Mouse (Mus musculus): ENCODE measurements around the gene Lrrfip2. TPM values are rescaled to one million over a fixed set of nuclear protein-coding genes. Genes with fewer than 3 reads are reported as not detected.

Lrrfip2 gene
- 48.8 and 52.8 TPM in 2 replicates for polyA plus RNA-seq (2016; fragmentation: Nextera tagmentation; extraction: Ambion mirVana)

DNA sequence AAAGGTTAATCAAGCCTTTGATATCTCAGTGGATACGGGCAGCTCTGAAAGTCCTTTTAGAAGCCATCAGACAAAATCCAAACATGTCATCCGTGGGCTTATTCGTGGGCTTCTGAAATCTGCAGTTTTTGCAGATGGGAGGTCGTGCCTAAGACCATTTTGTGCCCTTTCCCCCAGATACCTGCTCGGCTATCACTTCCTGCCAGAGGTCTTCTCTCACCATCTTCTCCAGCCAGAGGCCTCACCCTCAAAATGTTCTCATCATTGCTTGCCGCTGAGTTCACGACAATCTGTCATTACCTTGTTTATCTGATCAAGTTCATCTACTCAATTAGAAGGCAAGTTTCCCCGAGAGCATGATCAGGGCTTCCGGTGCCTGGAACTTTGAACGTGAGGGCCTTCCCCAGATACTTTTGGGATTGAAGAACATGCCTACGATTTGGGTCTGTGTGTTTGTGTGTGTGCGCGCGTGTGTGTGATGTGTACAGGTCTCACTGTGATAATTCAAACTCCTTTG is at the start of gene Lrrfip2:
TSS of gene Lrrfip2 (plus strand) at position 467 of the 517 bp plus-strand sequence.
- Histone ChIP-seq H3K4me3 (replicated peaks) (peak within 1 kb of the TSS; percentile 97), H3K4me1 (peaks cover 28% of the 10 kb centered on the region), H3K36me3 (replicated peaks) (no peaks in the 10 kb centered on the region), H3K4me2 (peak within 1 kb of the TSS; percentile 75), H3K9ac (peak within 1 kb of the TSS; percentile 91), H3K27ac (peak within 1 kb of the TSS; percentile 85), H3K27me3 (no peaks in the 10 kb centered on the region), H3K9me3 (no peaks in the 10 kb centered on the region)
- peak; percentile 25; the same call in 1 of the 2 replicates for ATAC-seq (ENCODE audit: low FRiP score)
- WGBS, result 52% methylated on average over 14 of the region's 14 CpGs

DNA sequence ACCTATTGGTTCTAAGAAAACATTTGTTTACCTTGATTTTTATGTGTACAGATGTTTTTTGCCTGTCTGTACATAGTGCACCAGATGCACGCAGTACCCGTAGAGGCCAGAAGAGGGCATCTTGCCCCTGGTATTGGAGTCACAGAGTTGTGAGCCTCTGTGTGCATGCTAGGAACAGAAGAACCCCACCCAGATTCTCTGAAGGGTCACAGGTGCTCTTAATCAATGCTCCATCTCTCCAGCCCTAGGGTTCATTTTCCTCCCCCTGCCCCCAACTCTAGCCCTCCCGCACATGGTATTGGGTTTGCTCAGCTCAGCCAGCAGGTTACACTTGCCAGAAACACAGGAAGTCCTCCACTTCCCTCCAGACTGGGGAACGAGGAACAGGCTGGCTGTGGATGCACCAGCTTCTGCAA is 46.8 kb upstream of the Lrrfip2 start:
- 55% methylated on average over 4 of the region's 4 CpGs for WGBS
- no peak overlapping the region for H3K4me2 ChIP-seq
- H3K4me1 ChIP-seq, result 0 out of 2 replicates have a peak, but pooled peaks cover 4% of the 10 kb centered on the region
- no peak overlapping the region for H3K27ac ChIP-seq
- no peaks in the 10 kb centered on the region for H3K27me3 ChIP-seq
- no peaks in the 10 kb centered on the region for H3K36me3 ChIP-seq (replicated peaks)
- peaks cover 12% of the 10 kb centered on the region for H3K9me3 ChIP-seq
- no peak for ATAC-seq (ENCODE audit: low FRiP score)
- H3K9ac ChIP-seq, result no peak overlapping the region
- no peak overlapping the region for H3K4me3 ChIP-seq (replicated peaks)

DNA sequence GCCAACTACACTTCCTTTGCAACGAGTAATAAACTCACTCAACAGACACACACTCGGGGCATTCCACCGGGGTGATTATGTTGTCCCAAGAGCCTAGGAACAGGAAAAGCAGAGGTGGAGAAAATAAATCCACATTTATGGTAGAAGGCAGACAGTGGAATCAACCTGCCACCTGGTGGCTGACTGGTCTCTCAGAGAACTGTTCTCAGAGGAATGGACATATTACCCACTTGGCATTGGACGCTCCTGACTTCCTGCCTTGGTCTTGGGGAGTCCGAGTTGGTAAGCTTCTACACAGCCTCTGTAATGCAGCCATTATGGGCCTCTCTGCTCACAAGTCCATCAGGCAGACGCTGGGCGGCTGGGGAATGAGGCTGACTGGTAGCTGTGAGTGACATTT is 45.2 kb upstream of the Lrrfip2 start:
- Histone ChIP-seq H3K27ac (no peak overlapping the region), H3K4me2 (no peak overlapping the region), H3K9ac (no peak overlapping the region), H3K27me3 (no peaks in the 10 kb centered on the region), H3K36me3 (replicated peaks) (no peaks in the 10 kb centered on the region), H3K4me3 (replicated peaks) (no peak overlapping the region), H3K9me3 (peaks cover 12% of the 10 kb centered on the region), H3K4me1 (0 out of 2 replicates have a peak, but pooled peaks cover 4% of the 10 kb centered on the region)
- ATAC-seq (ENCODE audit: low FRiP score), result no peak
- WGBS, result 74% methylated on average over 7 of the region's 7 CpGs

DNA sequence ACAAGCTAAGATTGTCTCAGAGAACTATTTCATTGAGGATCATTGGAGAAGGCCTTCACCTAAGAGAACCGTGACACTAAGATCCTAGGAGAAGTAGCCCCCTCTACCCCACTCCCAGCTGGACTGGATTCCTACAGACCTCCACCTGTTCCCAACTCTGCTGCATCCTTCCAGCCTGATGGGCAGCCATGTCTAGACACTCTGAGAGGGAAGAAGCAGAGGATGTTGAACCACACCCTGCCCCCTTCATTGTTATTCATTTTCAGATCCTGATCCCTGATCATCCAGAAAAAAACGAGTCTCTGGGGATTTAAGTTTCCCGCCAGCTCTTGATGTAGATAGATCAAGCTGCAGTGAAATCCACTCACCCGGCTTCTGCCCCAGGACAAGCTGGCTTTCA is 44.4 kb upstream of the Lrrfip2 start:
- Histone ChIP-seq H3K9ac (no peak overlapping the region), H3K4me2 (no peak overlapping the region), H3K9me3 (peaks cover 12% of the 10 kb centered on the region), H3K27me3 (no peaks in the 10 kb centered on the region), H3K27ac (no peak overlapping the region), H3K4me3 (replicated peaks) (no peak overlapping the region), H3K4me1 (0 out of 2 replicates have a peak, but pooled peaks cover 4% of the 10 kb centered on the region), H3K36me3 (replicated peaks) (no peaks in the 10 kb centered on the region)
- 76% methylated on average over 4 of the region's 4 CpGs for WGBS
- no peak for ATAC-seq (ENCODE audit: low FRiP score)

DNA sequence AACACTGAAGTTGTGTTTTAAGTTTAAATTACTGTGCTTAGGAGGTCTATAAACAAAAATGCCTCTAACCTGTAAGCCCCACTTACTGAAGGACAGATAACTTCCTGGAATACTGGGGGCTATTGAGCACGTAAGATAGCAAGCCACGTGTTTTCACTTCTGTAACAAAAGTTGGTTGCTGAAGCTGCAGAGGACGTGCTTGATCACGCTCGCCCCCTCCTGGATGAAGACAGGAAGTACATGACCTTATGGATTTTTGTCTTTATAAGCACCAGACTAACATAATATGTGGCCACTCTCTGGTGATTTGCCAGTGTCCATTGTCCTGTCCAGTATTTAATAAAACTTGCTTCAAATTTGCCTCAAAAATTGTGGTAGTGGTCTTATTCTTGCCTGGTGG is 39.6 kb upstream of the Lrrfip2 start:
- no peak overlapping the region for H3K9ac ChIP-seq
- H3K4me1 ChIP-seq, result no peaks in the 10 kb centered on the region
- H3K36me3 ChIP-seq (replicated peaks), result no peaks in the 10 kb centered on the region
- no peak for ATAC-seq (ENCODE audit: low FRiP score)
- no peak overlapping the region for H3K27ac ChIP-seq
- WGBS, result 60% methylated on average over 5 of the region's 5 CpGs
- H3K27me3 ChIP-seq, result no peaks in the 10 kb centered on the region
- no peak overlapping the region for H3K4me3 ChIP-seq (replicated peaks)
- peaks cover 12% of the 10 kb centered on the region for H3K9me3 ChIP-seq
- H3K4me2 ChIP-seq, result no peak overlapping the region

DNA sequence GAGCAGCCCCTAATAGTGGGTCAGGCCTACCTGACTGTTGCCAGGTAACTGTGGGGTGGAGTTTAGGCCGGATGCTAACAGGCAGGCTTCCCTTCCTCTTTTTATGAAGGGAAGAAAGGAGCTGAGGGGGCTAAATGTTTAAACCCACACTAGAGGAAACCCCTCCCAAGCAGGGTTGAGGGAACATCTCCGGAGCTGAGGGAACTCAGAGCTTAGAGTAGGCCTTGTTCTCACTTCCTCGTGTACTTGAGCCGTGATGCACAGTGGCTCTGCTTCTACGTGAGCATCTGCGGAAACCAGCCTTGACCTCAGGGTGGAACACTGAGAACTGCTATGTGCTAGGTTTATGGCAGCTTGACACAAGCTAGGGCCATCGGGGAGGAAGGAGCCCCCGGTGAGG is 36.6 kb upstream of the Lrrfip2 start:
- H3K4me2 ChIP-seq, result no peak overlapping the region
- WGBS, result 94% methylated on average over 8 of the region's 8 CpGs
- H3K9me3 ChIP-seq, result no peaks in the 10 kb centered on the region
- H3K4me3 ChIP-seq (replicated peaks), result no peak overlapping the region
- ATAC-seq (ENCODE audit: low FRiP score), result no peak
- no peaks in the 10 kb centered on the region for H3K4me1 ChIP-seq
- no peaks in the 10 kb centered on the region for H3K36me3 ChIP-seq (replicated peaks)
- no peaks in the 10 kb centered on the region for H3K27me3 ChIP-seq
- no peak overlapping the region for H3K9ac ChIP-seq
- H3K27ac ChIP-seq, result no peak overlapping the region

DNA sequence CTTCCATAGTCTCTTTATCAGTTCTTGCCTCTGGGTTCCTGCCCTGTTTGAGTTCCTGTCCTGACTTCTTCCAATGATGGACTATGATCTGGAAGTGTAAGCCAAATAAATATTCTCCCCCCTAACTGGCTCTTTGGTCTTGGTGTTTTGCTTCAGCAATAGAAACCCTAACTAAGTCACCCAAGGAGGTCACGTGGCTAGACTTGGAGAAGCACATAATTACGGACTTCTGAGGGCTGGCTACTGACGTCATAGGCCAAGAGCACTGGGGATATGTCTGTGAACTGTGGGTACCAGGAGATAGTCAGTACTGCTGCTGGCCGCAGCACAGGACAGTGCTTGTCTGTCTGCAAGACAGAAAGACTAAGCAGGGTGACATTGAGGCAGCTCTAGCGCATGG is 35.6 kb upstream of the Lrrfip2 start:
- Histone ChIP-seq H3K4me2 (no peak overlapping the region), H3K4me1 (no peaks in the 10 kb centered on the region), H3K4me3 (replicated peaks) (no peak overlapping the region), H3K27me3 (no peaks in the 10 kb centered on the region), H3K36me3 (replicated peaks) (no peaks in the 10 kb centered on the region), H3K9ac (no peak overlapping the region), H3K9me3 (no peaks in the 10 kb centered on the region), H3K27ac (no peak overlapping the region)
- no peak for ATAC-seq (ENCODE audit: low FRiP score)
- 91% methylated on average over 5 of the region's 5 CpGs for WGBS

DNA sequence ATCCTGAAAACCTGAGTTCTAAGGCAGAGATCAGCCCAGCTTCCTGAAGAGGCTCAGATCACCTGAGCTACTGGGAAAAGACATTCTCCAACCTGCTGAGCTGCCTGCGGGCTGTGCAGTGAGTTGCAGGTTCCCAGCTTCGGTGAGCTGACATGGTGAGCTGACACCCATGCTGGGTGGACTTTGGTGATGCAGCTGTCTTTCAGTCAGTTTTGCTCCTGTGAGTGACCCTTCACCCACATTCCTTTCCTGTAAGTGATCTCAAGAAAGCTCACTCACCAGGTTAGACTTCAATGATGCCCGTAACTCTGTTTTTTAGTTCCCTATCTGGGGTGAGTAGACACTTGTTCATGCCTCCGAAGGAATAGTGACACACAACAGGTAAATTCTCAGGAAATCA is 32.1 kb upstream of the Lrrfip2 start:
- no peak overlapping the region for H3K9ac ChIP-seq
- no peaks in the 10 kb centered on the region; the same call in 1 of the 2 replicates for H3K27me3 ChIP-seq
- WGBS, result 62% methylated on average over 4 of the region's 4 CpGs
- peaks cover 19% of the 10 kb centered on the region for H3K4me1 ChIP-seq
- H3K4me3 ChIP-seq (replicated peaks), result no peak overlapping the region
- ATAC-seq (ENCODE audit: low FRiP score), result no peak
- H3K36me3 ChIP-seq (replicated peaks), result no peaks in the 10 kb centered on the region
- H3K27ac ChIP-seq, result no peak overlapping the region
- H3K4me2 ChIP-seq, result no peak overlapping the region
- H3K9me3 ChIP-seq, result no peaks in the 10 kb centered on the region

DNA sequence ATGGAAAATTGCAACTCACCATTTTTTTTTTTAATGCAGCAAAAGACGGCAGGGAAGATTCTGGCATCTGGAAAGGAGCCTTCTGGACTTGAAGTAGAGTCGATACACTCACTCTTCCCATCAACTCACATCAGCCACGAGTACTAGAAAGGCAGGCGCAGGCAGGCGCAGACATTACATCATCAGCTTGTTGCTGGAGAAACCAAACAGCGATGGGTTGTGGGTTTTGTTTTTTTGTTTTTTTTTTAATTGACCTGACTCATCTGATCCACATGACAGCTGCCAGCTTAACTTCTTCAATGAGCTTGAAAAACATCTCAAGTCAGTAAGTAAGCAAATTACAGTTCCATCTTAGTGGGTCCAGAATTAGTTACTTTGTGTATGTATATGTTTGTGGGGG is 31.3 kb upstream of the Lrrfip2 start:
- Histone ChIP-seq H3K27me3 (no peaks in the 10 kb centered on the region; the same call in 1 of the 2 replicates), H3K27ac (no peak overlapping the region), H3K36me3 (replicated peaks) (no peaks in the 10 kb centered on the region), H3K4me3 (replicated peaks) (no peak overlapping the region), H3K9ac (no peak overlapping the region), H3K4me1 (peaks cover 19% of the 10 kb centered on the region), H3K9me3 (no peaks in the 10 kb centered on the region), H3K4me2 (no peak overlapping the region)
- ATAC-seq (ENCODE audit: low FRiP score), result no peak
- WGBS, result 68% methylated on average over 6 of the region's 6 CpGs

DNA sequence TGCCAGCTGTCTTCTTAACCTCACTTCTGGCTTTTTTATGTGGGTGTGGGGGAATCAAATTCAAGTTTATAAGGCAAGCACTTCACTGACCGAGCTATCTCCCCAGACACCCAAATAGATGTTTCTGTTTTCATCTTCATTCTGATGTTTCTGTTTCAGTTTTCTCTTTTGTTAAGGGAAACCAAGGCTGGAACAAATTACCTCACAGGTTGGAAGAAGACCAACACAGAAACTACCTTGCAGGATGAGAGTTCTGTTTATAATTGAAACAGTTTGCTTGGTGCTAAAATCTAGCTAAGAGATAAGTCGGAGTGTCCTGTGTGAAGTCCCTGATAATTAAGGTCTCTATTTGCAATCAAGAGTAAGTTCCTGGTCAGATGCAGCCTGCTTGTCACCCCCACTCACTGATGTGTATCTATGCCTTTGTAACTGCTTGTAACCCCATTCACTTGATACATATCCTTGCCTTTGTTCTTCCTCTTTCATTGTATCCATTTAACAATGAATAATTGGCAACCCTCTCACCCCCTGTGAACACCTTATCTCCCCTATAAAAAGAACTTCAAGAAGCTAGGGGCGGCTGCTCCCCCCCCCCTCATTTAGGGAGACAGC is 30.3 kb upstream of the Lrrfip2 start:
- whole genome bisulfite sequencing, result 27% methylated on average over 3 of the region's 3 CpGs
- Histone ChIP-seq H3K36me3 (replicated peaks) (no peaks in the 10 kb centered on the region), H3K27ac (no peak overlapping the region), H3K4me2 (no peak overlapping the region), H3K27me3 (peaks cover 5% of the 10 kb centered on the region; the same call in 1 of the 2 replicates), H3K4me1 (peaks cover 19% of the 10 kb centered on the region), H3K9ac (no peak overlapping the region), H3K4me3 (replicated peaks) (no peak overlapping the region), H3K9me3 (no peaks in the 10 kb centered on the region)
- ATAC-seq (ENCODE audit: low FRiP score), result no peak

DNA sequence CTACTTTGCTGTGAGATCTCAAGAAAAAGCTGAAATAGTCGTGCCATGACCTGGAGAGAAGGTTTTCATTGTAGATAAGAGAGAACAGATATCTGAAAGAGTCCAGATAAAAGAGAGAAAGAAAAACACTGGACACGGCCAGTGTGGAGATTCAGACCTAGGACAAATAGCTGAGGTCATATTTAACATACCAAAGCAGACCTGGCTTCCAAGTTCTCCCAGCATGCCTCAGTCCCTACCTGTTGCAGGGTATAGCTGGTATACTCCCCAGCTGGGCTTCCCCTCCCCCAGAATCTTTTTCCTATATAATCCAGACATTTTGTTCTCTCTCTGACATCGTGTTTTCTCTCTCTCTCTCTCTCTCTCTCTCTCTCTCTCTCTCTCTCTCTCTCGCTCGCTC is 29.4 kb upstream of the Lrrfip2 start:
- H3K9me3 ChIP-seq, result no peaks in the 10 kb centered on the region
- peaks cover 19% of the 10 kb centered on the region for H3K4me1 ChIP-seq
- H3K4me3 ChIP-seq (replicated peaks), result no peak overlapping the region
- H3K4me2 ChIP-seq, result no peak overlapping the region
- no peak overlapping the region for H3K27ac ChIP-seq
- no peaks in the 10 kb centered on the region for H3K36me3 ChIP-seq (replicated peaks)
- no peak overlapping the region for H3K9ac ChIP-seq
- peaks cover 5% of the 10 kb centered on the region; the same call in 1 of the 2 replicates for H3K27me3 ChIP-seq
- ATAC-seq (ENCODE audit: low FRiP score), result no peak
- 4% methylated on average over 5 of the region's 5 CpGs for whole genome bisulfite sequencing

DNA sequence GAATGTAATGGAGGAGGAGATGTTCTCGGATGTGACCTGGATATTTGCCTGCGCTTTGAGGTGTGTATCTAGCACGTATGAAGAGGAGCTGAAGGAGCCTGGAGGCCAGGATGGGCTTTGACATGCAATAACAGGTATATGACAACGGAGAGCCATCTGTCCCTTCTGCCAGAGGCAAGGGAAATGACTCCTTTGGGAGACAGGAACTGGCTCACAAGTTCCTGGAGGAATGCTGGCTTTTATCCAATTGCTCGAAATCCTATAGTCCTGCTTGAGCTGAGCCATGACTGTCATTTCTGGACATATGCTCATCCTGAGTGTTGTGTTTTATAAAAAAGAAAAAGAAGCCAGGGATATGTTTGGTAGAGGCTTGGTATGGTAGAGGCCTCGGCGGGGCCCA is 28.5 kb upstream of the Lrrfip2 start:
- no peaks in the 10 kb centered on the region for H3K36me3 ChIP-seq (replicated peaks)
- no peaks in the 10 kb centered on the region for H3K9me3 ChIP-seq
- no peak for ATAC-seq (ENCODE audit: low FRiP score)
- peaks cover 5% of the 10 kb centered on the region; the same call in 1 of the 2 replicates for H3K27me3 ChIP-seq
- no peak overlapping the region for H3K4me2 ChIP-seq
- no peak overlapping the region for H3K9ac ChIP-seq
- no peak overlapping the region for H3K4me3 ChIP-seq (replicated peaks)
- H3K27ac ChIP-seq, result no peak overlapping the region
- H3K4me1 ChIP-seq, result peaks cover 19% of the 10 kb centered on the region
- 45% methylated on average over 7 of the region's 7 CpGs for WGBS

DNA sequence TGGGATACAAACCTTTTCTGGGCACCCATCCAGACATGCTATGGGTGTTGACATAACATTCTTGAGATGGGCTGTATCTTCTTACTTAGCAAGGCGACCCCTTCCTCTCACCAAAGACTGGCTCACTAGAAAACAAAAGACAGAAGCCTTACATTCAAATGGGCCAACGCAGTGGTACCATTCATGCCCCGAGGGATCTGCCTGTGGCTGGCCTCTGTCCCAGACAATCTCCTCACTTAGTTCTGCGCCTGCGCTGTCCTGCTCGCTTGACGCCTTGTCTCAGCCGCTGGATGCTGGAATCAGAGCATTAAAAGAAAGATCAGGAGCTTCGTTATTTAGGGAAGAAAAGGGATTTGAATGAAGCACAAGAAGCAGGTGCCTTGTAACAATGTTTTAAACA is 24.7 kb upstream of the Lrrfip2 start:
- Histone ChIP-seq H3K36me3 (replicated peaks) (no peaks in the 10 kb centered on the region), H3K27me3 (peaks cover 5% of the 10 kb centered on the region; the same call in 1 of the 2 replicates), H3K27ac (no peak overlapping the region), H3K4me2 (no peak overlapping the region), H3K4me1 (peaks cover 13% of the 10 kb centered on the region), H3K9me3 (no peaks in the 10 kb centered on the region), H3K4me3 (replicated peaks) (no peak overlapping the region), H3K9ac (no peak overlapping the region)
- ATAC-seq (ENCODE audit: low FRiP score), result no peak
- WGBS, result 60% methylated on average over 9 of the region's 9 CpGs
